Mouse (Mus musculus) embryonic fibroblast, embryonic 13.5 days (primary cell): ENCODE measurements around the gene Dner.

Experiments
- CTCF ChIP-seq: IDR thresholded peaks from 2 replicates; pipeline ENCODE4 v1.5.1; 2011; ENCODE audit warnings: mild to moderate bottlenecking, control low read depth, low read length, moderate library complexity, borderline replicate concordance; ENCODE audit not compliant: insufficient read depth
- POLR2A ChIP-seq: IDR thresholded peaks from 2 replicates; pipeline ENCODE4 v1.6.1; 2011; ENCODE audit warnings: low read depth, mild to moderate bottlenecking, control low read depth, low read length, moderate library complexity

- TF ChIP-seq POLR2A = no peak
- no peak for TF ChIP-seq CTCF
Observed at GRCm38 (mm10) chr1:84616133-84616532, 79.9 kb downstream of the Dner start.
